Mouse (Mus musculus) retina, postnatal 1 day (tissue): ENCODE data around the gene Smoc2.

Experiments used
- DNase-seq: peaks from one replicate; pipeline ENCODE4 v3.0.0-alpha.2; 2012

The Smoc2 gene

DNA sequence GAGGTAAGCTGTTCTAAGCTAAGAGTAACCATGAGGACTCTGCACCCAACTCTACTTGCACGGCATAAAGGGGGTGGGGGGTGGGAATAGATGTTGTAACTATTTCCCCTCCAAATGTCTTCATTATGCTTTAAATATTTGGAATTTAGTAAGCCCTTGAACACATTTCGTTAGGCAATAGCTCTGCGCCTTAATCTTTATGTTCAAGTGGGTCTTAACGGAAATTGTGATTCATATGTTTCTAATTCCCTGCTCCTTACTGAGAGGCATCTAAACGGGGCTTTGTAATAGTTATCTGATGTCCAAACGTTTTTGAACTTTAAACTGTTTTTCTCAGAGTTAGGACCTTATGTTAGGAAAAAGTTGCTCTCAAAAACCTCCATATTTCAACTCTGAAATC lies 147.2 kb downstream of the Smoc2 start:
- no peak for DNase-seq

DNA sequence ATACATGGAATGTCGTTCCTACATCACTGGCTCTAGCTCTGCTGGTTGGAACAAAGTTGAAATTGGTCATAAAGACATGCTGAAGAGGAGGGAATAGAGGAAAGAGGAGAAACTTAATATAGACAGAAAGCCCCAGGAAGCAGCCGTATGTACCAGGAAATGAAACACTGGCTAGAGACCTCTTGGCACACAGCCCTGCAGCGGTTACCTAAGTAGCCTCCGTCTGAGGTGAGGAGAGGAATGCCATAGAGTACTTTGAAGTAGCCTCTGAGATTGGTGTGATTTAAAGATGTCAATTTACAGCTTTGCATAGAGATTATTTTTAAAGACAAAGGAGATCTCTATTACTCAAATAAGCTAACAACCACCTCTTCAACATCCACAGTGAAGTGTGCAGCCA lies 155.4 kb downstream of the Smoc2 start:
- DNase-seq: no peak

DNA sequence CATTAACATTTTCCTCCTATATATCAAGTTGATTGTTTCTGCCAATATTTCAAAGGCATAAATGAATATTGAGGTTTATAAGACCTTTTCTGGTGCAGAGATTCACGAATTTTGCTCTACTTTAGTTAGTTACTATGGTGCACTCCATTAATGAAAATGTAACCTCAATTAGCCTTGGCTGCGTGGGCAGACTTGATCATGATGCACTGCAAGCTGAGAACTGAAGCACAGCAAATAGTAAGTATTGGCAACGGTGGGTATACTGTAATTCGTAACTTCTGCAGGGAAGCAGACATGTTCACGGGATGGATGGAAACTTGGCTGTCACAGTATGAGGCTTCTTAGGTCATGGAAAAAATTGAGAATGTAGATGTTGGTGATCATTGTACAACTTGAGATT lies 166.3 kb downstream of the Smoc2 start:
- no peak for DNase-seq

DNA sequence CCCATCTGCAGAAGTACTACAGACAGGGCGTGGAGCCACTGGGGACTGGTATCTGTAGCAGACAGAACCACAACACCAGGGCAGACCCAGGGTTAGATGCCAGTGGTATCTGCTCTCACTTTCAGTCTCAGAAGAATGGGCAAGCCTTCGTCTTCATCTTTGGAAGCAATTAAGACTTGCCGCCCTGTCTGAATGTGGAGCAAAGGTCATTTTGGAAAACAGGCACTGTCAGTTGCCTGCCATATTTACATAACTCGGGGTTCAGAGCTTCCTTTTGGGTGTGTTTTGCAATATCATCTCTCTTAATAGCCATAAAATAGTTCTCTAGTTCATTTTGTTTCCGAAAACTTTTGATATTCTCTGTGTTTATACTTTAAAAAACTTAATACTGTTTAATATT lies 168.0 kb downstream of the Smoc2 start:
- no peak for DNase-seq
